Mouse (Mus musculus): ENCODE measurements around the gene Mageb18.
"Not testable (repeated sequence)": the region's sequence is repeated elsewhere in the genome, so short reads cannot be mapped to it uniquely, and the experiment has no call there.

Mageb18 gene

DNA sequence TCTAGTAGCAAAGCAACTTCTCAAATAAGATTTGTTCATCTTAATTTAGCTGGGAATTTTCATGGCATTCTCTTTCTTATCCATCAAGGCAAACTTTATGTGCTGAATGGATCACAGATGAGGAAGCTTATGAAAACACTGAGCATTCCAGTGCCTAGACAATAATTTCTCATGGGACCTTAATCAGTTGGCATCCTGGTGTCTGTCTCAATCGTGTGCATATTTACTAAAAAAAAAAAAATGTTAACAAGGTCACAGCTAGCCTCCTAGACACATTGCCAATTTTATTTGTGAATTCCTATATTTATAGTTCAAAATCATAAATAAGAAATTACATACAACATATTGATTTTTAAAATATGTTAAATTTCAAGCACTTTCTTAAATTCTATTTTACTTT lies at the start of gene Mageb18:
Gene Mageb18, minus strand, starts transcription at position 101 of the 400 bp plus-strand sequence.
- DNase-seq = no peak

DNA sequence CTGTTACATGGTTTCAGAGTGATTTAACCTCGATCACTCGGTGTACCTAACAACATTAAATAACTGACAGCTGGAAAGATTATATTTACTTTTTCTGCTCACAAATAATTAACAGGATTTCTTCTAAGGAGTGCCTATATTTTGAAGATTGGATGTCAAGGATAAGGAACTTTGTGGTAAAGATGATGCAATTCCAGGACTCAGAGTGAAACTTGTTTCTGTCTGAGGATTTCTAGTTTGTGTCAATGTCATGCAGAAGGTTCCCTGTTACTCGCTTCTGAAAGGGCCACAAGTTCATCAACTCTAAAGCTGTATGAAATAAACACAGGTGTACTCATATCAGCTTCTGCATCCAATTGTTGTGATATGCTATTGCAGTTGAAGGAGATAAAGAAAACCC lies 13.4 kb upstream of the Mageb18 start:
- no peak for DNase-seq

DNA sequence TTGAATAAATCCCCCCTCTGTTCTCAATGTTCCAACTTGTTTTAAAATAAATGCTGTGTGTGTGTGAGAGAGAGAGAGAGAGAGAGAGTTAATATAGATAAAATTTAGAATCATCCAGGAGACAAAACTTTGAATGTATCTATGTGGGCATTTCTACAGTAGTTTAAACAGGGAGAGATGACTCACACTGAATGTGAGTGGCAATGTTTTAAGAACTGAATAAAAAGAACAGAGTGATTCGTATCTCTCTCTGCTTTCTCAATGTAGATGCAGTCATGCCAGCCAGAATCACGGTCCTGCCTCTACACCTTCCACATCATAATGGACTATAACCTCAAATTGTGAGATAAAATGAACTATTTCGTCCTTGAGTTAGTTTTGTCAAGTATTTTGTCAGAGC lies 11.1 kb upstream of the Mageb18 start:
- no peak for DNase-seq

DNA sequence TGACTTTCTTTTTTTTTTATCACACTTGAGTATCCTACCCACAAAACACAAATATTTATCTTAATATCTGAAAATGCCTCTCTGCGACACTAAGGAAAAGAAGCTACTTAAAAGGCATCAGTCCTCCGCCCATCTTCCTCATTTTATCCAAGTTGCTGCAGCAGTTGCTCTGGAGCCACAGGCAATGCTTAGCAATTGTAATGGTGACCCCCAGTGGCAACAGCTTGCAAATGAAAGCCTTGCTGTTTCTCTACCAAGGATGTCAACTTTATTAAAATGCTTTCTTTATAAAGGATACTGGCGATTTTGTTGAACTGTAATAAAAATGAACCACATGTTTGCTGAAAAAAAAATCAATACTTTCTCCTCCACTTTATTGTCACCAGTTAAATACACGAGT lies 2.0 kb downstream of the Mageb18 start:
- DNase-seq = no peak

GRCm38 (mm10) chrX:92527826-92528225 lies 71.5 kb downstream of the Mageb18 start:
- DNase-seq = no peak

DNA sequence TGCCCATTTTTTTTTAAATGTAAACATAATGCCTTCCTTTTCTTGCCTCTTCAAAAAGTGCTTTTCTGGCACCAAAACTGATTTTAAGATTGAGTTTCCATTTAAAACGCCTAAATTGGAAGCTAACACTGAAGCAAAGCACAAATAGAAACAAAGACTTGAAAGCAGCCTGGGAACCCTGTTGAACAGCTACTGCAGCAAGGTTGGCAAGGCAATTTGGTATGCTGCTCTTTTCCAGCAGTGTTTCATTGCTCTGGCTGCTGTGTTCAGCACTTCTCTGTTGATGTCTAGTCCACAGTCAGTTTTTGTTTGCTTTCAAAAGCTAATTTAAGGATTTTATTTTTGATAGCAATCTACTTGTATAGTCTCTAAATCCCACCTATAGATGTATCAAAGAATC lies 101.1 kb downstream of the Mageb18 start:
- no peak for DNase-seq

GRCm38 (mm10) chrX:92489649-92490048 lies 109.7 kb downstream of the Mageb18 start, which contains the start of gene Gm5941:
Gene Gm5941, plus strand, starts transcription at chrX:92489949.
- DNase-seq = not testable (repeated sequence)

GRCm38 (mm10) chrX:92464773-92465172 lies 134.6 kb downstream of the Mageb18 start:
- no peak for DNase-seq

GRCm38 (mm10) chrX:92460496-92460895 lies 138.9 kb downstream of the Mageb18 start:
- no peak for DNase-seq

DNA sequence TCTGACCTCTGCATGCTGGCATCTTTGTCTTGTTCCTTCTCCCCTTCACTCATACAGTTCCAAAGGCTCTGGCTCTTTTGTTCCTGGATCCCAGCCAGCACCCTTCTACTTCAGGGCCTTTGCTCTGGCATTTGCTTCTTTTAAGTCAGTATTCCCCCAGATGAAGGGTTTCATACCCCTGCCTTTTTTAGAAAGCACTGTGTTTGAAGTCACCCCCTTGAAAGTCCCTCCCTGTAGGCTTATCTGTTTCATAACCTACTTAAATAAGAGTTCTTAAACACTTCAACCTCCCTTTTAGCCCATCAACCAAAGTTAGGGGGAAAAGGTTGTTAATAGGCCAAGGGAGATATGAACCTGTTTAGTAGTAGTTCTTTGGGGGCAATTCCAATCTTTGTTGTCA lies 212.0 kb downstream of the Mageb18 start:
- DNase-seq = no peak

DNA sequence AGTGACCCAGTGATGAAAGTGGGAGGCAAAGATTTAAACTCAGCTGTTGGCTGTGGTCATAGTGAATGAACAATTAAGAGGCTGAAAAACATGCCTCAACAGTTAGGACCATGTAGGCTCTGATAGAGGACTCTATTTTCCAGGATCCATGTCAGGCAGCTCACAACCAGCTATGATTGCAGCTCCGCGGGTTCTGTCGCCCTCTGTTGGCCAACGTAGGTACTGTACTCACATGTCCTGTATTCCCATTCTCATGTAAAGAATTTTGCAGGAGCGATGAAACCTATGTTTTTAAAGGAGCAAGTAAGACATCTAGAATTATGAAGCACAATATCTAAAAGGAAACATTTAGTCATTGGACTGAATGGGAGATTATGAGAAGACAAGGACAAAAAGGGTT lies 256.4 kb downstream of the Mageb18 start:
- peak; percentile 0 for DNase-seq

DNA sequence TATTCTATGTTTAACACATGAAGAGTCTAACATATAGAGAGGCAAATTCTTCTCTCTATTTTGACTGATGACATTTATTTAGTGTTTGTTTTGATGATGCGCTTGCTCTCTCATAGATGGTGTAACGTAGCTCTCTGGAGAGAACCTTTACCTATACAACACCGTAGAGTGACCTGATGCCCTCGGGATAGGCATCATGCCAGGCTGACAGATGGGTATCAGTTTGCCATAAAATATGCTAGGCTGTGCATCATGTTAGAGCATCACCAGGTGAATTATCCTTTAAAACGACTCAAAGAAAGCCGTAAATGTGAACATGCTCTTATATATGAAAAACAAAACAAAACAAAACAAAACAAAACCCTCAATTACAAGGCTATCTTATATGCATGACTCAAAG lies 258.5 kb downstream of the Mageb18 start:
- DNase-seq = no peak

GRCm38 (mm10) chrX:92339551-92339950 lies 259.8 kb downstream of the Mageb18 start:
- no peak for DNase-seq

GRCm38 (mm10) chrX:92333459-92333858 lies 265.9 kb downstream of the Mageb18 start:
- DNase-seq = no peak

- no peak for DNase-seq
These were observed 275.8 kb downstream of the Mageb18 start for GRCm38 (mm10) chrX:92323599-92323998.

DNA sequence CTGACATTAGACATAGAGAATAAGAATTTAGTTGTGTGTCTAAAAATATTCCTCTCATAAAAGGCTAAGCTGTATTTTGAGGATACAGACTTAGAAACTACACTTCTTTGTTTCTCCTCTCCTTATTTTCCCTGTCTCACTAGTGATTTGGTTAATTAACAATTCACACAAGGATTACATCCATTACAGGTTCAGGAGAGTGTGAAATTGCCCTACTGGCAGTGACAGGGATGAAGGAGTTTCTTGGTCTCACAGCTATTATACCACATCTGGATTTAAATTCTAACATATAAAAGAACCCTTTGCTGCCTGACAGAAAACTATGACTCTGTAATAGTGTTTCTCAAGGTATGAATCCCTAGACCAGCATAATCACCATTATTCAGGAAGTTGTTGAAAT lies 318.8 kb downstream of the Mageb18 start:
- no peak for DNase-seq

Data from thymus, postnatal 25 days (tissue).